Mouse (Mus musculus): ENCODE measurements around the gene Lrrk1.

DNA sequence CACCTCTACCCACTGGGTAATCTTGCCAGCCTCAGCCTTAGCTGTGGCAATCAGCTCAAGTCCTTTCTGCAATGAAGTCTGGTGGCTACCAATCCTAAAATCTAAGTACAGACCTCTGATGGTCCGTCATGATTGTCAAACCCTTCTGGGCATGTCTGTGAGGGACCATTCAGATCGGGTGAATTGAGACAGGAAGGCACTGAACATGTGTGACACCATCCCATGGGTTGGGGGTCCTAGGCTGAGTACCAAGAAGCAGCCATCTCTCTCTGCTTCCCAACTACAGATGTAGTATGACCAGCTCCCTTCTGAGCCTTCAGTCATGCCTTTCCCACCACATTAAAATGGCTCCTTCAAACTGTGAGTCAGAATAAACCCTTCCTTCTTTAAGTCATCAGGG, 80.4 kb downstream of the Lrrk1 start:
- TF ChIP-seq CTCF (IDR thresholded peaks at IDR 0.05) (no peak), POLR2A (IDR thresholded peaks at IDR 0.05; ENCODE audit: insufficient read depth, low read depth, low read length) (no peak), EP300 (IDR thresholded peaks at IDR 0.05; ENCODE audit: insufficient read depth, low read depth, low read length) (no peak)
